Comparison of ENCODE assay signal across 8 mouse cellular contexts in genomic region chr11:44616788-44617712, GRCm38 (mm10). TPM values are rescaled to one million over a fixed set of nuclear protein-coding genes. Genes with fewer than 3 reads are reported as not detected.
DNase-seq lines count a peak whose midpoint lies in the region; ATAC-seq and TF ChIP-seq lines count a peak whose summit lies in the region.

Gene Ebf1 (plus strand): TSS chr11:44617317.

- no peak for TF ChIP-seq CTCF in liver, embryonic 14.5 days (IDR thresholded peaks at IDR 0.05; ENCODE audit: low read depth)
- no peak for TF ChIP-seq CTCF in stomach, postnatal 0 days (IDR thresholded peaks at IDR 0.05; ENCODE audit: low read depth)

- H3K4me2 ChIP-seq in embryonic facial prominence, embryonic 12.5 days (replicated peaks): peak within 1 kb of the TSS; percentile 87
- H3K4me2 ChIP-seq in liver, embryonic 14.5 days (ENCODE audit: low read depth): peak within 1 kb of the TSS; percentile 49
- peak within 1 kb of the TSS; percentile 85 for H3K4me2 ChIP-seq in neural tube, embryonic 11.5 days (ENCODE audit: low read depth)
- H3K4me2 ChIP-seq in stomach, postnatal 0 days (replicated peaks; ENCODE audit: low read depth): peak within 1 kb of the TSS; percentile 64

- H3K4me3 ChIP-seq in embryonic facial prominence, embryonic 12.5 days: peak within 1 kb of the TSS; percentile 64
- H3K4me3 ChIP-seq in liver, embryonic 14.5 days (ENCODE audit: insufficient read depth in 1 of 2, low read depth in 2 of 2, low read length in 2 of 2): peak within 1 kb of the TSS; percentile 31 to 34
- H3K4me3 ChIP-seq in neural tube, embryonic 11.5 days (ENCODE audit: low read depth, low read length): peak within 1 kb of the TSS; percentile 61
- H3K4me3 ChIP-seq in stomach, postnatal 0 days (ENCODE audit: low read depth, low read length): peak within 1 kb of the TSS; percentile 52

- H3K27ac ChIP-seq in embryonic facial prominence, embryonic 12.5 days: peak within 1 kb of the TSS; percentile 96
- no peak within 1 kb of the TSS for H3K27ac ChIP-seq in liver, embryonic 14.5 days
- H3K27ac ChIP-seq in neural tube, embryonic 11.5 days (ENCODE audit: low read depth, low read length): peak within 1 kb of the TSS; percentile 84
- peak within 1 kb of the TSS; percentile 74 for H3K27ac ChIP-seq in stomach, postnatal 0 days (replicated peaks)

- H3K4me1 ChIP-seq in embryonic facial prominence, embryonic 12.5 days: peaks cover 45% of the 10 kb centered on the region
- H3K4me1 ChIP-seq in liver, embryonic 14.5 days (replicated peaks; ENCODE audit: control insufficient read depth in 2 of 2, insufficient read depth in 2 of 2, low read length in 1 of 2): no peaks in the 10 kb centered on the region
- peaks cover 20% of the 10 kb centered on the region for H3K4me1 ChIP-seq in neural tube, embryonic 11.5 days (ENCODE audit: control insufficient read depth, insufficient read depth, low read length)
- H3K4me1 ChIP-seq in stomach, postnatal 0 days (replicated peaks; ENCODE audit: control insufficient read depth, insufficient read depth): no peaks in the 10 kb centered on the region

- TF ChIP-seq EP300 in liver, embryonic 14.5 days (IDR thresholded peaks at IDR 0.05; ENCODE audit: low read depth): no peak
- no peak for TF ChIP-seq EP300 in stomach, postnatal 0 days (optimal IDR thresholded peaks at IDR 0.05)

- peak within 1 kb of the TSS; percentile 91 for H3K9ac ChIP-seq in embryonic facial prominence, embryonic 12.5 days
- H3K9ac ChIP-seq in liver, embryonic 14.5 days (replicated peaks): no peak within 1 kb of the TSS
- H3K9ac ChIP-seq in neural tube, embryonic 11.5 days (ENCODE audit: low read length): peak within 1 kb of the TSS; percentile 79
- H3K9ac ChIP-seq in stomach, postnatal 0 days (ENCODE audit: low read length): peak within 1 kb of the TSS; percentile 63

- DNase-seq in CD4-positive, CD25-positive, alpha-beta regulatory T cell, adult 2 months (ENCODE audit: low read depth, low spot score): peak; percentile 80
- peak; percentile 53 to 71 for DNase-seq in adrenal gland, postnatal 4 days (ENCODE audit: low spot score in 2 of 2)
- DNase-seq in heart, adult 18-20 months: peak; percentile 95 to 97
- DNase-seq in kidney, adult 11 months: peak; percentile 90
- peak; percentile 50 to 60 (median 54) for DNase-seq in liver, embryonic 14.5 days (ENCODE audit: low read depth in 3 of 3, low spot score in 3 of 3)
- peak; percentile 93 for DNase-seq in neural tube, embryonic 11.5 days (ENCODE audit: low spot score)
- peak; percentile 85 for DNase-seq in stomach, postnatal 0 days (ENCODE audit: low spot score)

- under 1% methylated on average over 31 of the region's 31 CpGs for WGBS in embryonic facial prominence, embryonic 12.5 days
- under 1% methylated on average over 29 of the region's 31 CpGs for WGBS in liver, embryonic 14.5 days (ENCODE audit: insufficient replicate concordance)
- under 1% methylated on average over 31 of the region's 31 CpGs for WGBS in neural tube, embryonic 11.5 days
- under 1% methylated on average over 30 of the region's 31 CpGs for WGBS in stomach, postnatal 0 days

- H3K9me3 ChIP-seq in embryonic facial prominence, embryonic 12.5 days: no peaks in the 10 kb centered on the region
- no peaks in the 10 kb centered on the region for H3K9me3 ChIP-seq in liver, embryonic 14.5 days (ENCODE audit: control insufficient read depth, low read length)
- no peaks in the 10 kb centered on the region for H3K9me3 ChIP-seq in neural tube, embryonic 11.5 days (ENCODE audit: control insufficient read depth, low read length)
- no peaks in the 10 kb centered on the region for H3K9me3 ChIP-seq in stomach, postnatal 0 days (ENCODE audit: control insufficient read depth, low read length)

- peak; percentile 89 for ATAC-seq in embryonic facial prominence, embryonic 12.5 days (ENCODE audit: insufficient number of reproducible peaks, insufficient read depth, low FRiP score, low TSS enrichment)
- ATAC-seq in liver, embryonic 14.5 days (ENCODE audit: insufficient read depth): peak; percentile 89
- ATAC-seq in neural tube, embryonic 11.5 days (ENCODE audit: insufficient read depth, low FRiP score, low TSS enrichment): peak; percentile 96
- ATAC-seq in stomach, postnatal 0 days (ENCODE audit: low FRiP score, low TSS enrichment): peak; percentile 94

- H3K27me3 ChIP-seq in embryonic facial prominence, embryonic 12.5 days: peaks cover 46% of the 10 kb centered on the region
- H3K27me3 ChIP-seq in liver, embryonic 14.5 days (ENCODE audit: control insufficient read depth, insufficient read depth, low read length): peaks cover 94% of the 10 kb centered on the region
- peaks cover 36% of the 10 kb centered on the region for H3K27me3 ChIP-seq in neural tube, embryonic 11.5 days (ENCODE audit: control insufficient read depth, insufficient read depth, low read length)
- peaks cover 26% of the 10 kb centered on the region for H3K27me3 ChIP-seq in stomach, postnatal 0 days (ENCODE audit: control insufficient read depth, insufficient read depth, low read length)

- H3K36me3 ChIP-seq in embryonic facial prominence, embryonic 12.5 days: peaks cover 3% of the 10 kb centered on the region; the same call in 1 of the 2 replicates
- H3K36me3 ChIP-seq in liver, embryonic 14.5 days (replicated peaks; ENCODE audit: control insufficient read depth, insufficient read depth, low read depth): no peaks in the 10 kb centered on the region
- H3K36me3 ChIP-seq in neural tube, embryonic 11.5 days (ENCODE audit: control insufficient read depth, insufficient read depth, low read length): no peaks in the 10 kb centered on the region
- H3K36me3 ChIP-seq in stomach, postnatal 0 days (ENCODE audit: control insufficient read depth, insufficient read depth, low read length): no peaks in the 10 kb centered on the region

RNA-seq across cellular contexts. Expression of gene Ebf1, which starts in this region (rescaled TPM):
- total RNA-seq in adrenal gland, postnatal 4 days (2021): 10 to 100 TPM; 32.5 to 36.8 TPM
- 66.2 and 76.0 TPM in 2 replicates for polyA plus RNA-seq in embryonic facial prominence, embryonic 12.5 days (2016; fragmentation: Nextera tagmentation; extraction: Ambion mirVana)
- 10 to 100 TPM in 1 of 2 experiments, 1 to 10 TPM in 1; 9.9 to 12.9 TPM for total RNA-seq in heart, adult 18-20 months (2021)
- polyA plus RNA-seq in liver, embryonic 14.5 days (2012; rRNA removed): 0.19 and 0.20 TPM in 2 replicates
- polyA plus RNA-seq in liver, embryonic 14.5 days (2014; fragmentation: Nextera tagmentation; extraction: Ambion mirVana): 0.27 and 0.34 TPM in 2 replicates
- polyA plus RNA-seq in neural tube, embryonic 11.5 days (2014; fragmentation: Nextera tagmentation; extraction: Ambion mirVana): 104 and 113 TPM in 2 replicates
- polyA plus RNA-seq in stomach, postnatal 0 days (2015; fragmentation: Nextera tagmentation; extraction: Ambion mirVana): 3.6 and 3.7 TPM in 2 replicates

Comparison
In these comparisons a context has a peak if more than half of its experiments do, and no peak if none do; other contexts are left out.
1. RNA of gene Ebf1 (polyA plus RNA-seq): 104 to 113 TPM in neural tube, embryonic 11.5 days and 66.2 to 76.0 TPM in embryonic facial prominence, embryonic 12.5 days; 3.6 to 3.7 TPM in stomach, postnatal 0 days and 0.19 to 0.34 TPM in liver, embryonic 14.5 days; every median in the first group is over 10 times any median in the second.
2. Peak in DNase-seq, ATAC-seq, H3K4me3 ChIP-seq and H3K4me2 ChIP-seq in liver, embryonic 14.5 days; RNA of the gene not detected or under 1 TPM.
3. Peak in every context shown above with its lines, with median percentiles within 50 percentile points of each other: DNase-seq, ATAC-seq, H3K4me2 ChIP-seq and H3K4me3 ChIP-seq.